Mouse (Mus musculus) left cerebral cortex, adult 11 months (tissue): Measurements from ENCODE around the gene Unkl.

Experiments used
- DNase-seq: peaks from one replicate; pipeline ENCODE4 v3.0.0; 2022; ENCODE audit warnings: low spot score

Unkl gene

DNA sequence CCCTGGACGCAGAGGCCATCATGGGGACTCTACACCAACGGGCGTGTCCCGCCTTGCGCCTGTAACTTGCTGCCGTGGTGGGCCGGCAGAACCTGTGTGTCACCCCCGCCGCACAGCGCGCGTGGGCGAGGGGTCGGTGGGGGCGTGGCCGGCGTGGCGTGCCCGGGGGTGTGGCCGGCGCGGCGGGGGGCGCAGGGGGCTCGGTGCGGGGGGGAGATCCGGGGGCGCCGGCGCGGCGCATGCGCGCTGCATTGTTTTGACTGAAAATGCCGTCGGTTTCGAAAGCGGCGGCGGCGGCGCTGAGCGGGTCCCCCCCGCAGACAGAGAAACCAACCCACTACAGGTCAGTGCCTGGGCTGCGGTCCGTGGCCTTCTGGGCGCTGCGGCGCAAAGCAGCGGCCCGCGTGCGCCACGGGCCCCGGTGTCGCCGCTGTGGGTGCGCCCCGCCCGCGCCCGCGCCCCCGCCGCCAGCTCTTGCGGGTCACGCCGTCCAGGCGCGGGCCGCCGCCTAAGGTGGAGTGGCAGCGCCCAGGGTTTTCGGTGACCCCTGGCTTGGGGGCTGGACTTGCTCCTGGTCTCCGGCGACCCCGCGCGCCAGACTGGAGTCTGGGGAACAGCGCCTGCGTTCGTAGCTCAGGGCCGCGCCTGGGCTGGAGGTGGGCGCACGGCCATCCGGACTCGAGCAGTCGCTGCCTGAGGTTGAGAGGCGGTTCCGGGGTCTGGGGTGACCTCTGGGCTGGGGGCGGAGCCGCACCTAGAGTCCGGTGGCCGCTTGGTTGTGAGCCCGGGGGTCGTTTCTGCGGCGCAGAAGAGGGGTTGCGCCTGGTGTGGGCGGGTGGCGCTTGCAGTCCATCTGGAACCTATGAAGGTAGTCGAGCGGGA, at the start of gene Unkl:
Gene Unkl (plus strand): TSS at position 248 of the 882 bp plus-strand sequence.
- DNase-seq = no peak

DNA sequence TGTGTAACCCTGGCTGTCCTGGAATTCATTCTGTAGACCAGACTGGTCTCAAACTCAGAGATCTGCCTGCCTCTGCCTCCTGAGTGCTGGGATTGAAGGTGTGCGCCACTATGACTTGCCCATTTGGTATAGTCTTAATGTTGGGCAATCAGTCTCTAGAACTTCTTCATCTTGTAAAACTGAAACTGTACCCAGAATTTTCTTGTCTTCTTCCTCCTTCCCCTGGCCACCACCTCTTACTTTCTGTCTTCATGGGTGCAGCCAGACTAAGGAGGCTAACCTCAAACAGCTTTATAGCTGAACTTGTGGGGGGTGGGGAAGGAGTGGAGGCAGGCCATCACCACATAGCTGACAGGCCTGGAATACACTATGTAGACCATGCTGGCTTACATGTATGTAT, 49.4 kb upstream of the Unkl start:
- DNase-seq = no peak

DNA sequence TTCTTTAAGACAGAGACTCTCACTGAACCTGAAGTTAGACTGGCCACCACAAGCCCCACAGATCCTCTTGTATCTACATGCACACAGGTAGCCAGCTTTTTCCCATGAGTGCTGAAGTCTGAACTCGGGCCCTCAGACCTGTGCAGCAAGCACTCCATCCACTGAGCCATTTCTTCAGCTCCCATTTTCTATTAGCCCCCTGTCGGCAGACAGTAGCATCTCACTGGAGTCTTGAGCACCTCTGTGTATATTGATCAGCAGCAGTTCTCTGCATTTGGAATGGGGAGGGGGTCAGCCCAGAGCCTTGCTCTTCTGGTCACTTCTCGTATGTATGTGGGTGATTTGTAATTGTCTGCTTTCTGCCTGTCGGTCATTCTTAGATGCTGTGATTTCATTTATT, 48.2 kb upstream of the Unkl start:
- no peak for DNase-seq

DNA sequence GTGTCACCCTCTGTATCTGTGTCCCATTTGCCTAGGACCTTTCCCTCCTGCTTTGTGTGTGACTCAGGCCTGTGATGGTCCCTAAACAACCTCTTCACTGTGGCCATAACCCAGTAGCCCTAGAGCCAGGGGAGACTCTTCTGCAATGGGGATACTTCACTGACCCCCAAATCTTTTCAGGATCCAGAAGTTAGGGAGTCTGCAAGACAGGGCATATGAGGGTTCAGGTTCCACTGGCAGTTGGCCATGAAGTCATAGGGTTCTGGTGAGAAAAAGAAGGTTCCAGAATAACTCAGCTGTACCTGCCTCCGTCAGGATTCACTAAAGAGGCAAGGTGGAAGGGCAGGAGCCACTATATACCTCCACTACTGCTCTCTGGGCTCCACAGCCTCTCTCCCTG, 26.0 kb upstream of the Unkl start, which contains the start of gene Ccdc154:
Gene Ccdc154 (plus strand): TSS at position 301 of the 400 bp plus-strand sequence.
- DNase-seq = no peak

DNA sequence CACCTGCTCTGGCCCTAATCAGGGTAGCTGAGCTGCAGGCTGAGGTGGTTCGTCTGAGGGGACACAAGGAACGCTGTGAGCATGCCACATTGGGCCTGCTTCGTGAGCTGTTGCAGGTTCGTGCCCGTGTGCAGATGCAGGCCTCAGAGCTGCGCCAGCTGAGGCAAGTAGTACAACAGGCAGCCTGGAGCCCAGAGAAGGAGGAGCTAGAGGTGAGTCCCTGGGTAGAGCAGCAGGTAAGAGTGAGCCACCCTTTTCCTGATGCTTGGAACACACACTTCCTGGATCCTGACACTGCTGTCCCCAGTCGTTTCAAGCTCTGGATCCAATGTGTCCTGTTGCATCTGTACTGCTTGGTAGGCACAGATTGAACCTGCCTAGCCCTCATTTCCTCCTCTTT, 24.8 kb upstream of the Unkl start:
- DNase-seq = no peak

DNA sequence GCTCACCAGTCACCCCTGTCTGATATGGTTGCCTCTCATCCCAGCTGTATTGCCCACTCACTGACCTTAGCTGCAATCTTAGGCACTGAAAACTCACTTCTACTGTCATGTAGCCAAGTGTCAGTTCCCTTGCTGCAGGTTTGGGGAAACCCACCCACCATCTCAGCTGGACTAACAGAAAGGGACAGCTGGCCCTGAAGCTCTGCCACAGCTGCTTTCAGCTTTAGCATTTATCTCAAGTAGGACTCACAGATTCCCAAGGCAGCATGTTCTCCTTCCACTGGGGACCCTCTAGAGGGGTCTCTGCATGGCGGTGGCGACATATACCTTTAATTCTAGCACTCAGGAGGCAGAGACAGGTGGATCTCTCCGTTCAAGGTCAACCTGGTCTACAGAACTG, 23.4 kb upstream of the Unkl start:
- no peak for DNase-seq

DNA sequence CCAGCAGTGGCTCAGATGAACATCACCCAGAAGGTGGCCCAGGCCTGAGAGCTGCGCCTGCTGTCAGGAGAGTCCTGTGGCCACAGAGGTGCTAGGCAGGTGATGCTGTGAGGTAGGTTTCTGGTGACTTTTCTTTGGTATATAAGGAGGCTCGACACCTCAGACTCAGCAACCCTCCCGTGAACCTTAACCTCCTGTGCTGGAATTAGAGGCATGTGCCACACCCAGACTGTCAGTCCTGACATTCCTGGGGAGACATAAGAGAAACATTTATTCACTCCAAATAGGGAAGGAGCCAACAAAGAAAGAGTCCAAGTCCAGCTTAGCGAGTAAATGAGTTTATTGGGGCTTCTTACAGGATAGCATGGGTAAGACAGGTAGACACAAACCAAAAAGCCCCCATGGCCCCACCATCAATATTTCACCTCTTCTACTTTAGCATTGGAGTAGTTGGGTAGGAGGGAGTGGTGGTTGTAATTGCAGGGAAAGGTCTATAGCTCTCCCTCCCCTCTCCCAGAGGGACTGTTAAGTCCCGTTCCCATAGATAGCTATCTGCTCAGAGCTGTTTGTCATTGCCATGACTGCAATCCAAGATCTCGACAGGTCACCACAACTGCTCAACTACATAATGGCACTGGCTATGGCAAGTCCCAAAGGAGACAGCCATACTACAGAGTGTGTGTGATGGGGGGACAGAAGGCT, 22.1 kb upstream of the Unkl start:
- no peak for DNase-seq

DNA sequence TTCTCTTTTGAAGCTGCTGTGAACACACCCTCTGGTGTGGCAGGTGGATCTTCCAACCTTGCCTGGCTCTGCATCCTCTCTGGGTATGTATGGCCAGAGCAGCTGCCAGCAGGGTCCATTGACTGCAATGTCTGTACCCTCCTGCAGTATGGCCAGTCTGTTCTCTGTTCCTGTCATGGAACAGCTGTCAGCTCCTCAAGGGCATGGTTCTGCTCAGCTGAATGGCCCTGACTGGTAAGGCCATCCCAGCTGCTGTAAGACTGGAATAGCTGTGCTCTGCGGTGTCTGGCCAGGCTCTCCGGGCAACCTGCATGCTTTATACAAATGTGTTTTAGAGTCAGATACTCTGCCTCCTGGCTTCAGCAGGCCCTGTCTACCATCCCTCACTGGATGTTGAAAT, 18.5 kb upstream of the Unkl start:
- DNase-seq = no peak

DNA sequence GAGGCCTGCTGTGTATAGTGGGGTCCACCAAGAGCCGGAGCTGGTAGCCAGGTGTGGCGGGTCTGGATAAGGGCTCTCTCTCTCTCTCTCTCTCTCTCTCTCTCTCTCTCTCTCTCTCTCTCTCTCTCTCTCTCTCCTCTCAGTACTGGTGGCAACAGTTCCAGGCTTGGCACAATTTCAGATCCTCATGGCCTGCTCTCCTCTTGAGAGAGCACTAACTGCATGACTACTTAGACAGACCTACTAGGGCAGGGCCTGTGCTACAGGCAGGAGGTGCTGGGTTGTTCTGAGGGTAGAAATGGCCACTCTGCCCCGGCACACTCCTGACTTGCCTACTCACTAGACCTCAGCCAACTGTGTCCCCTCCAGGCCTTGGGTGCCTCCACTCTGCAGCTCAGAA, 15.6 kb upstream of the Unkl start:
- DNase-seq = no peak

DNA sequence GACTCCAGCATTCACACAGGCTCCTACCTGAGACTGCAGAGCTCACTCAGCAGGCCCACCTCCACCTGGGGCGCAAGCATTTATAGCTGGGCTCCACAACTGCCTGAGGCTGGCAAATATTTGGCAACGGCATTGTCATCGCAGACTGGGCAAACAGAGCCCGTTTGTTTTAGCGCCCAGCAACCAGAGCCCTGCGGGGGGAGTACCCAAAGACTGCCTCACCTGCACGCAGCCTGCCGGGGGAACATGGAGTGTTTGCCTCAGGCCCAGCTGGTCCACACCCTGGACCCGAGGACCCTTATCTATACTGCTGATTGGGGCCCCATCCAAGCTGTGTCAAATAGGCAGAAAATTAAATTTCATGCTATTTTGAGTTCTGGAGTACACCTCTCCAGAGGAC, 12.8 kb upstream of the Unkl start, which contains the start of gene Gm38655:
Gene Gm38655 (minus strand): TSS at position 61 of the 400 bp plus-strand sequence.
- no peak for DNase-seq

DNA sequence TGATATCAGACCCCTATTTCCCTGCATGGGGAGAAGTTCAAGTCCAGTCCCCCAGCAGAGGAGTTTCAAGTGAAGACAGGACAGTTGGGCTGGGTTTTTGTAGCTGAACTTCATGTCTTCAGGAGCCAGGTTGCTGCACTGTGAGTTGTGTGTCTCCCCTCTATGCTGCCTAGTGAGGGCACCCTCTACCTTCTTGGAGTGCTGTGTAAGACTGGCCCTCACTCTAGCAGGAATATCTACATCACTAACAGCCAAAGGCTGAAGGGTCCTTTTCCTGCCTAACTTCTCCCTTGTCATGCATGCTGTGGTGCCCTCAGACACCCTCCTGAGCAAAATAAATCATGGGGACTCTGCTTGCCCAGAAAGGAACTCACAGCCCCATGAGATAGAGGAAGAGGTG, 5.0 kb upstream of the Unkl start:
- no peak for DNase-seq

DNA sequence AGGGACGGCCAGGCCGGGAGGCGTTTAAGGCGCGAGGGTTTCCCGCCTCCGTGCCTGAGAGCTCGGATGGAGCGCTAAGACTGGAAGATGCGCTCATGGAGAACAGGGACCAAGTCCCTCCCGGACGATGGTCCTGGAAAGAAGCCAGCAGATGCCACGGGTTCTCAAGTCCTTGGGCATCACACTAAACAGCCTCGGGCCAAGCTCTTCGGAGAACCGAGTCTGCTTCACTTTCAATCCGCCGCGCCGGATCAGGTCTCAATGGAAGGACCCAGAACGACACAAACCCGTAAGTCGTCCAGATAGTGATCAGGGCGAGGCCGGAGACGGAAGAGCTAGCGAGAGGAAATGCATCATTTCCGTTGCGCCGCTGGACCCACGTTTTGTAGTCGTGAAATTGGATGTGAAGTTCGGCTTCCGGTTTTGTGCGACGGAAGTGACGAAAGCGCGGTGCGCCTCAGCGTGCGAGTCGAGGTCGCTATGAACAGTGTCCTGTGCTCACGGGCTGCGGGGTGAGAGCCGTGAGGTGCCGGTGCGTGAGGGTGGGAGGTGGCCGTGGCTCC, 4.0 kb upstream of the Unkl start, which contains the start of gene BC003965:
Gene BC003965 (plus strand): TSS at position 426 of the 563 bp plus-strand sequence.
- DNase-seq = peak; percentile 94

DNA sequence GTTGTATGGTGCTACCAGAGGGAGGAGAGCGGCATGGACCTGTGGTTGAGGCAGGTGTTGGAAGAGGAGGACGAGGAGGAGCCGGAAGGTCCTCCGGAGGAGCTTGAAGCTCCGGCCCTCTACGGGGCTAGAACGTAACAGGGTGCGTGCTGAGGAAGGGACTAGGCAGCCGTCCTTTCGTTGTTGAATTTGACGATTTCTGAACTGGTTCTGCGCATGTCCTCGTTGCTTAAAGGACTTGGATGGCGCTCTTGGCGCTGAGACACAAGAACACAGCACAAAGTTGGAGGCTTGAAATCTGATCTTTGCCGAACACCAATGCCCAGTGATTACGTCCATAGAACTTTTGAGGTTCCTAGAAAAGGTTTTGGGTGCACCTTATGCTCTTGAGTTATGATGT, 3.2 kb upstream of the Unkl start:
- DNase-seq = no peak

DNA sequence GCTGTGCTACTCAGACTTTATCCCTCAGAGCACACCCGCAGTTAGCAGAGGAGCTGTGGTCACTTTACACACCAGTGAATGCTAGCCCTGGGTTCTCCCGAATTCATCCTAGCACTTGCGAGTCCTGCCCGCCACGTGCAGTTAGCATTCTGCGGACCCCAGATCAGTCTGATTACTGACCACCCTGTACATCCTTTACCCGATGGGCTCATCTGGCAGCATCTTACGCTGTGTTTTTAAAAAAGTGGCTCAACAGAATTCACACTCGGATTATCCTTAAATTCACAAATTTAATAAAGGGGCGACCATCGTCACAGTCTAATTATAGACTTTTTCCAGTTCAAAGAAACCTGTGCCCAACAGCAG, 430 bp upstream of the Unkl start:
- DNase-seq = no peak

DNA sequence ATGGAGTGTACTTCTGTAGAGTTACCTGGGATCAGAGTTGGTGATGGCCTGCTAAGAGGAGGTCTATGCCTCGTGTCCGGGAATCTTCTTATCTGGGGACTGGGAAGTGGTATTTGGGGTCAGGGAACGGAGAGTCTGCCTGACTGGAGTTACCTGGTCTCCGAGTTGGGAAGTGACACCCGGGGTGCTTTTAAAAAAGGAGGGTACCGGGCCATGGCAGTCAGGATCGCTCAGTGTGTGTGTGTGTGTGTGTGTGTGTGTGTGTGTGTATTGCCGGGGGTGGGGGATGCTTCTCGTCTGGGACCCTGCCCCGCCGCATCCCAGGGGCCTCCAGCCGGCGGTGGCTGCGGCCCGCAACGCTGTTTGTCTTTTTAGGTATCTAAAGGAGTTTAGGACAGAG, 894 bp downstream of the Unkl start:
- DNase-seq = no peak

DNA sequence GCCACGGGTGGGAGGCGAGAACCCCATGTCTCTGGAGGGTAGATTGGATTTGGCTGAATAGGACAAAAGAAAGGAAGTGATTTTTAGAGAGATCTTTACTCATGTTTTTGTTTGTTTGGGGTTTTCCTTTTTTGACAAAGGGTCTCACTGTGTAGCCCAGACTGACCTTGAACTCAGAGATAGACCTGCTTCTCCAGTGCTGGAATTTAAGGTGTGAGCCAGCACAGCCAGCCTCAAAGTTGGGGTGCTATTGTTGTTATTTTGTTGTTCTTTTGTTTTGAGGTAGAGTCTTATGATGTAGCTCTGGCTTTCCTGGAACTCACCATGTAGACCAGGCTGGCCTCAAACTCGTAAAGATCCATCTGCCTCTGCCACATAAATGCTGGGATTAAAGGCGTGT, 14.2 kb downstream of the Unkl start:
- no peak for DNase-seq

DNA sequence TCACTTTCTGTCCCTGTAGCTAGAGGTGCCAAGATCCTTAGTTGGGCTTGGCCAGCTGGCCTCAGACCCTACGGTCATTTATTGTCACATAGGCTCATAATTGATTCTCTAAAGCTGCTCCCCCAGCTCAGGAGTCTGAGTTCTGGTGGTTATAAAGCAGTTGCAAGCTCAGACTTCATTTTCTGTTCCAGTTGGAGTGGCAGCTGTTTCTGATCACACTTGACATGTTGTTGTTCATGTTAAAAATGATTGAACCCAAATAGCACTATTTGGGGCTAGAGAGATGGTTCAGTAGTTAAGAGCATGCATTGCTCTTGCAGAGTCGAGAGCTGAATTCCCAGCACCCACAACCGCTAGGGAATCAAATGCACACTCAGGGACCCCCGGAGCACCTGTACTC, 21.8 kb downstream of the Unkl start:
- DNase-seq = no peak

DNA sequence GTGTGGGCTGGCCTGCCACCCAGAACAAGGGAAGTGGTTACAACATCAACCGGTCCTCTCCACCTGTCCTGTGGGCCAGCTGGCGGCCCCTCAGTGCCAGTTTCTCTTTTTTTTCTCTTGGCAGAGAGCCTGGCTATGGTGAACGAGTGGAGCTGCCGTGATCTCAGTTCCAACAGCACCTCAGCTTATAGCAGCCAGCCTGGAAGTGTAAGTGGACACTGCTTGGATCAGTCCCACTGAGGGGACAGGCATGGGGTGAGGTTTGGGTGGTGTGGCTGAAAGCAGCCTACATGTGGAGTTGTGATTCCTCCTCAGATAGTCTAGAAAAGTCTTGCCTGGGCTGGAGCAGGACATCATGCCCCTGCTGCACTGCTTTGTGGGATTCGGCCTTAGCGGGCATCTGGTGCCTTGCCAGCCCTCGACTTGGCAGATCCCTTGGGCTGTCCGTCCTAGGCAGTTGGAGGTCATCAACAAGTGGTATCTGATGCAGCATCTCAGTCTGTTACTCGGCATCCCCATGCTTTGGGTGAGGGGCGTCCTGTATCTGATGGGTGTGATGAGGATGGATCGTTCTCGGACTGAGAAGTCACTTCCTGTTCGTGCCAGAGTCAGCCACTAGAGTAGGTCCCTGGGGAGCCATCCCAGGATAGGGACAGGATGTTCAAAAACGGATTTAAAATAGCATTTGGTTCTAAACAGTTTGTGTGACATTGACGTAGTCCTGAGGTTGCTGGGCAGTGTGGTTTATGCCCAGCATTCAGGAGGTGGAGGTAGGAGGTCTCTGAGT, 22.7 kb downstream of the Unkl start:
- DNase-seq = no peak

DNA sequence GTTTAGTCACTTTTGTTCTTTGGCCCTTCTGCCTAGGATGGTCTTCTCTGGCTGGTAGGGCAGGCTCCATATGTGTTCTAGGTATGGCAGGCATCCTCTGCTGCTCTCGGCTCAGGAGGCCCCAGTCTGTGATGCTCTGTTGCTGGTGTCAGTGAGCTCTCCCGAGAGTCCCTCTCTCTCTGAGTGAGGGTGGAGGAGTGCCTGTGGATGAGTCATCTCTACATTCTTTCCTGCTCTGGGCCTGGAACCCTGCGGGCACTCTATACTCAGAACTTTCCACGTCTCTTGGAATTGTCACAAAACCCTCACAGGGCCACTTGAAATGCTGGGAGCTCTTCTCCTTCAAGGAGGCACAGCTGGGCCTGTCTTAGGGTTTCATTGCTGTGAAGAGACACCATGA, 23.5 kb downstream of the Unkl start:
- no peak for DNase-seq

DNA sequence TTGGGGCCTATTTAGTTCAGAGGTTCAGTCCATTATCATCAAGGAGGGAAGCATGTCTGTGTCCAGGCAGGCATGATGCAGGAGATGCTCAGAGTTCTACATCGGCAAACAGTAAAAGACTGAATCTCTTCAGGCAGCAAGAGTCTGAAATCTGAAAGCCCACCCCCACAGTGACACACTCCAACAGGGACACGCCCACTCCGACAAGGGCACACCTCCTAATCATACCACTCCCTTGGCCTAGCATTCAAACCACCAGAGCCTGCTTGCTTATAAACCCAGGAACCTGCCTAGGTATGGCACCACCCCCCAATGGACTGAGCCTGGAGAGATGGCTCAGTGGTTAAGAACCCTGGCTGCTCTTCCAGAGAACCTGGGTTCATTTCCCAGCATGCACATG, 27.2 kb downstream of the Unkl start:
- no peak for DNase-seq

DNA sequence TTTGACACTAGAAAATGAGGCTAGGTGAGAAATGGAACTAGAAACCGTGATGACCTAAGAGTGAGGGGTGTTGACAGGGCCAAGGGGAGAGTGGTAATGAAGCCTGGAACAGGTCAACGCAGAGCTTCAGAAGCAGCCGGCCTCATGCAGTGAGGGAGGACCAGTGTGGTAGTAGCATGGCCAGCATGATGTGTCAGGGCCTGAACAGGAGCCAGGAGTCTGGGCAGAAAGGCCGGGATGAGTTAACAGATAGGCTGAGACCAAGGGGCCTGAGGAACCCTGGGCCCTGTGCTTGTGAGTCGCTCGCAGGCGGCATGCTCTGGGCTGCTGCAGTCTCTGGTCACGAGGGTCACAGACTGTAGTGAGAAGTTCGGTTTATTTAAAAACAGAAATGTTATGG, 30.8 kb downstream of the Unkl start:
- no peak for DNase-seq
